Mouse (Mus musculus) adrenal gland, postnatal 10 days (tissue): Measurements from ENCODE around the gene Nrm. TPM values are rescaled to one million over a fixed set of nuclear protein-coding genes. Genes with fewer than 3 reads are reported as not detected.

Experiments
- DNase-seq: peaks from one replicate; pipeline ENCODE4 v3.0.0; 2021; ENCODE audit warnings: mixed read lengths
- microRNA-seq: library from miRNA; unstranded; fragments of <30 nt; microRNA quantifications from one replicate; pipeline ENCODE4 v1.2.0, GENCODE M21; 2021
- total RNA-seq, 2 experiments: library from RNA; stranded (reverse); gene quantifications; 2 replicates each; pipeline ENCODE4 v1.2.3; 2021

Gene Nrm
- total RNA-seq, 2 experiments from 2014 or later, result 12.7 to 18.3 TPM

DNA sequence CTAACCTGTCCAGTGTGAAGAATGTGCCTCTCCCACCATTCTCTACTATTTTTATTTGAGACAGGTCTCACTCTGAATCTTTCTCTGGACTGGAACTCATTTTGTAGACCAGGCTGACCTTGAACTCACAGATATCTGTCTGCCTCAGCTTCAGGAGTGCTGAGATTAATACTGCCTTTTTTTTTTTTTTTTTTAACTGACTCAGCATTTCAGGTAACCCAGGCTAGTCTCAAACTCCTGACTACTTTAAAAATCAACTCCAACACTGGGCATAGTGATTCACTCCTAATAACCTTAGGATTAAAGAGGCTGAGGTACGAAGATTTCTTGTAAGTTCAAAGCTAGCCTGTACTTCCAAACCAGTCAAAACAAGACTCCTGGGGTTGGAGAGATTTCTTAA, 44.5 kb downstream of the Nrm start:
- no peak for DNase-seq

DNA sequence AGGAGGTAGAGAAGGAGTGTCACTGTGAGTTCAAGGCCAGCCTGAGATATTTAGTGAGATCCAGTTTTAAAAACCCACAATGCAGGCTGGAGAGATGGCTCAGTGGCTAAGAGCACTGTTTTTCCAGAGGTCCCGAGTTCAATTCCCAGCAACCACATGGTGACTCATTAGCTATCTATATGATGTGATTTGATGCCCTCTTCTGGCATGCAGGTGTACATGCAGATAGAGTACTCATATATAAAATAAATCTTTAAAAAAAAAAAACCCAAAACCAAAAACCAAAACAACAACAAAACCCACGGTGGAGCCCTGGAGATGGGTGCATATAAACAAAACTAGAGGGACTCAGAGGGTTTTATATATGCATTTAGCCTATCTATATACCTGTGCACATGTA, 46.5 kb downstream of the Nrm start:
- DNase-seq, result no peak

DNA sequence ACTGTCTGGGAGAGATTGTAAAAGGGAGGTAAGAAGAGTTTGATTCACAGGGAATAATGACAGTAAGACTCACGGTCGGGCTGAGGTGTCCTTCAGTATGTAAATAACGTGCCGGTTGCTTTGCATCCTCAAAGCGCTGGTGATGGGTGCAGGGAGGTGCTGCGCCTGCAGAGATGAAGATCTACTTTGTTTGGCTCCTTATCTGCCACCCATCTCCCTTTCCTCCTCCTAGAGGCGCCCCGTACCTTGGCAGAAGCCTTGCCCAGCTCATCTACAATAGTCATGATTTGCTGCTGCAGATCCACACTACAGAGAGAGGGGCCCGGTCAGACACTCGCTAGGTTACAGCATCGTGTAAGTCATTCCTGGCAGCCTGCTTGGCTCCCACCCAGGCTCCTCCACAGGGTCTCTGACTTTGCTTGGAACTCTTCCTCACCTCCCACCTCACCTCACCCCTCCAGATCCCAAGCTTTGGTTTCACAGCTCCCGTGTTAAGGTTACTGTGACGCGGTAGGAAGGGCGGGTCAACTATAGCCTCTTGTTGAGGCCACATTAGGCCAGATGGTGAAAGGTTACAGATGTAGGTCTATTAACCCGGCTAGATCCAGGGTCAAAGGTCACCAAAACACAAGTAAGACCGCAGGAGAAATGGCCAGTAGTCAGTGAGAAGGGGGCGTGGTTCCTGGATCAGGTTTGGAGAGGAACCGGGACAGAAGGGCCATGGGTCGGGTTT, 48.2 kb downstream of the Nrm start:
- DNase-seq, result no peak

DNA sequence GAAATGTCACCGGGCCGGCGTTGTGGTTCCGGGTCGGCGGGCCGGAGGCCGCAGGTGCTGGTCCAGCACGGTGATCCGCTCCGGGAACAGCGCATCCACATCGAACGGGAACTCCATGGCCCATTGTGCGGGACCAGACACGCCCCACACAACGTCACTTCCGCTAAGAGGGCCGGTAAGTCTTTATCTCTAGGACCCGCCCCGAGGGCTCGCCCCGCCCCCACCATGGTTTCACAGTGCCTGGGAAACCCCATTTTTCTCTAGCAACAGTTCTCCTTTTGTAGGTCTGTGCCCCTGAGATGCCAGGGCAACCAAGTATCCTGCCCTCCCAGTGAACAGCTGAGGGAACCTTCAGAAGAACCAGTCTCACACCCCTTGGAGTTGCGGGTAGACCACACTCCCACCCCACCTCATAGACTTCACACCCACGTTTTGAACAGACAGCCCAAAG, 48.8 kb downstream of the Nrm start, which contains the start of gene Atat1:
Gene Atat1 (minus strand): TSS at position 157 of the 451 bp plus-strand sequence.
- DNase-seq, result peak; percentile 98

DNA sequence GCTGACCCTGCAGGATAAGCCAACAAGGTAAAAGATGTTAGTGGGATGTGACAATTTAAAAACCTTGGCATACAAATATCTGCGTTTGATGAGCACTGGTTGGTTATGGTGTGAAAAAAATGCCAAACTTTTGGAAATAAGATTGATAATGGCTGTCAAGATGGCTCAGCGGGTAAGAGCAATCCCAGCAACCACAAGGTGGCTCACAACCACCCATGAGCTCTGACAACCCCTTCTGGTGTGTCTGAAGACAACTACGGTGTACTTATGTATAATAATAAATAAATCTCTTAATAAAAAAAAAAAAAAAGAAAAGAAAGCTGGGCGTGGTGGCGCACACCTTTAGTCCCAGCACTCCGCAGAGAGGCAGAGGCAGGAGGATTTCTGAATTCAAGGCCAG, 53.9 kb downstream of the Nrm start:
- no peak for DNase-seq

Small RNAs within 50 kb of the gene (microRNA-seq; reads per million reads assigned to microRNA genes)
- 1.4 reads per million for gene Gm28033

Other genes starting within 250 kb of the Nrm start
- gene Gm9573, start 234.7 kb upstream of the Nrm start, total RNA-seq, result not detected
- not detected for gene Mucl3, start 217.6 kb upstream of the Nrm start, total RNA-seq
- 10 to 100 TPM; 49.2 to 66.4 TPM for gene Vars2, start 193.7 kb upstream of the Nrm start, total RNA-seq
- 10 to 100 TPM; 27.6 to 32.2 TPM for gene Gtf2h4, start 187.6 kb upstream of the Nrm start, total RNA-seq
- gene Ddr1, start 156.7 kb upstream of the Nrm start, total RNA-seq, result 10 to 100 TPM; 33.7 to 39.6 TPM
- 10 to 100 TPM in 1 of 2 experiments, 1 to 10 TPM in 1; 7.6 to 19.0 TPM for gene Ier3, start 39.6 kb upstream of the Nrm start, total RNA-seq
- 10 to 100 TPM; 54.6 to 70.8 TPM for gene Flot1, start 38.1 kb upstream of the Nrm start, total RNA-seq
- 100 to 1,000 TPM; 351 to 404 TPM for gene Tubb5, start 23.0 kb upstream of the Nrm start, total RNA-seq
- 10 to 100 TPM; 21.9 to 27.1 TPM for gene Mdc1, start 19.8 kb upstream of the Nrm start, total RNA-seq
- gene Ppp1r18, start 4.3 kb downstream of the Nrm start, total RNA-seq, result 10 to 100 TPM; 35.4 to 35.6 TPM
- 10 to 100 TPM; 36.8 to 38.0 TPM for gene Dhx16, start 18.5 kb downstream of the Nrm start, total RNA-seq
- 10 to 100 TPM; 58.0 to 70.5 TPM for gene 2310061I04Rik, start 36.1 kb downstream of the Nrm start, total RNA-seq
- 10 to 100 TPM; 15.9 to 28.7 TPM for gene Atat1, start 48.8 kb downstream of the Nrm start, total RNA-seq
- 100 to 1,000 TPM; 101 to 104 TPM for gene Mrps18b, start 55.1 kb downstream of the Nrm start, total RNA-seq
- 10 to 100 TPM; 78.7 to 83.1 TPM for gene Ppp1r10, start 55.1 kb downstream of the Nrm start, total RNA-seq
- gene Abcf1, start 108.4 kb downstream of the Nrm start, total RNA-seq, result 10 to 100 TPM; 72.7 to 78.3 TPM
- gene Gnl1, start 118.5 kb downstream of the Nrm start, total RNA-seq, result 10 to 100 TPM; 41.5 to 42.9 TPM
- gene Prr3, start 118.9 kb downstream of the Nrm start, total RNA-seq, result 10 to 100 TPM; 16.7 to 28.8 TPM
- gene H2-T24, start 159.2 kb downstream of the Nrm start, total RNA-seq, result 1 to 10 TPM; 2.9 to 3.9 TPM
- gene H2-T23, start 171.5 kb downstream of the Nrm start, total RNA-seq, result 10 to 100 TPM; 55.7 to 82.7 TPM
- 10 to 100 TPM; 23.5 to 25.4 TPM for gene H2-T22, start 181.4 kb downstream of the Nrm start, total RNA-seq
- gene Gm6034, start 181.6 kb downstream of the Nrm start, total RNA-seq, result not detected
- 1 to 10 TPM; 2.4 to 2.5 TPM for gene Gm11127, start 197.1 kb downstream of the Nrm start, total RNA-seq